Mouse (Mus musculus) cerebellum, adult 2 months (tissue): ENCODE measurements at regions not wholly inside any gene's neighbourhood (a gene's known extent, or its start where the extent isn't known, plus 50 kb on each side); places are given as distances from the start of the nearest gene placed in this dataset.

Experiments
- DNase-seq, 2 experiments: peaks; one replicate each; pipeline ENCODE4 v3.0.0; 2021
- H3K27ac ChIP-seq: fragments of 200-500 bp; 2 replicates; pipeline ENCODE4 v1.5.1; 2012; ENCODE audit warnings: low read length, control low read depth, inconsistent platforms; ENCODE audit not compliant: insufficient read depth
- H3K27me3 ChIP-seq: fragments of 200-500 bp; 2 replicates; pipeline ENCODE4 v1.6.1; 2012; ENCODE audit warnings: inconsistent platforms, mild to moderate bottlenecking, low read length, moderate library complexity; ENCODE audit not compliant: control insufficient read depth, insufficient read depth
- H3K4me1 ChIP-seq: fragments of 200-500 bp; 2 replicates; pipeline ENCODE4 v1.6.1; 2011; ENCODE audit warnings: low read length; ENCODE audit not compliant: control insufficient read depth, insufficient read depth
- H3K4me3 ChIP-seq: fragments of 200-500 bp; replicated peaks from 2 replicates; pipeline ENCODE3; 2011; ENCODE audit warnings: mild to moderate bottlenecking, low read depth, low read length, control low read depth; ENCODE audit not compliant: insufficient read depth
- CTCF ChIP-seq: fragments of 200-500 bp; IDR thresholded peaks from 2 replicates; pipeline ENCODE4 v1.5.1; 2011; ENCODE audit warnings: low read depth, mild to moderate bottlenecking, control low read depth, low read length, moderate library complexity, borderline replicate concordance; ENCODE audit not compliant: insufficient read depth
- POLR2A ChIP-seq: fragments of 200-500 bp; IDR thresholded peaks from 2 replicates; pipeline ENCODE4 v1.6.1; 2011; ENCODE audit warnings: low read length, control low read depth, borderline replicate concordance; ENCODE audit not compliant: insufficient read depth
- WGBS: fragments of 180-500 bp; shearing (Covaris S2); methylation state at CpG from one replicate; pipeline ENCODE4 v1.1.7; 2018; 5-methylcytosine and 5-hydroxymethylcytosine counted together

DNA sequence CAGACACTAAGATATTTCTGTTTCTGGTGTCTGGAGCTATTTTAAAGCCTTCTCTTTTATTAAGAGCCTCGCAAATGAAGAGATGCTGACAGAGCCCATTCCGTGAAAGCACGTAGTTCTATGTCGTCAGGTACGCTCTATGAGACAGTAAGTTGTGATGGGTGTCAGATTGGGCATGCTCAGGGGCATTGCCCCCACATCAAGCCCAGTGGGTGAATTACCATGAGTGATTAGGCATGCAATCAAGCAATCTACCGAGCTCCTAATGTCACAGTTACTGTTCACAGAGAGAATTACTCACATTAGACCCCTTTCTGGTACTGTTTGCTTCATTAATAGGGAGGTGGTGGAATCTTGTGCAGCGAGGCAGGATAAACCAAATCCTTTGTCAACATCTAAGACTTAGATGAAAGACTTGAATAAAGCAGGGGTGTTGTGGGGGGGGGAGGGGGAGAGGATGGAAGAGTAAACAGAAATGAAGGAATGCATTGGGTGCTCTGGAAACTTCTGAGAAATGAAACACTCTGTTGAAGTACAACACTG is 192.9 kb upstream of the Tbc1d5 start:
- H3K27ac ChIP-seq, result no peak overlapping the region
- 70% methylated on average over 7 of the region's 7 CpGs for WGBS
- no peak for TF ChIP-seq POLR2A
- TF ChIP-seq CTCF, result no peak
- no peak for DNase-seq
- H3K27me3 ChIP-seq, result no peaks in the 10 kb centered on the region
- no peaks in the 10 kb centered on the region for H3K4me1 ChIP-seq
- no peak overlapping the region for H3K4me3 ChIP-seq

DNA sequence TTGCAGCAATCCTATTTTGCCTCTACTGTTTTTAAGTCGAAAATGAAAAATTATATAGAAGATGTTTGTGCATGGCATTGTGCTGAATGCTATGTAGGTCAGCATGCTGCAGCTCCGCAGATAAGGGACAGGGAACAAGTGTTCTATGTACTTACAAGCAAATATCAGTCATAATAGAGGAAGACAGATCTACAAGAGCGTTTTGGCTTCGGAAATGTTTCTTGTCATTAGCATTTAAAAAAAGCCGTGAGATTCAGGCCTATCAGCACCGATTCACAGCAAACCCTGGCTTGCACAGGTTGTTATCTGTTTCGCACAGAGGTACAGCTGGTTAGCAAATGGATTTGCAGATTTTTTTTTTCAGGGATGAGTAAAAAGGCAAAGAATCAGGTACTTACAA is 191.8 kb upstream of the Tbc1d5 start:
- no peak overlapping the region for H3K27ac ChIP-seq

DNA sequence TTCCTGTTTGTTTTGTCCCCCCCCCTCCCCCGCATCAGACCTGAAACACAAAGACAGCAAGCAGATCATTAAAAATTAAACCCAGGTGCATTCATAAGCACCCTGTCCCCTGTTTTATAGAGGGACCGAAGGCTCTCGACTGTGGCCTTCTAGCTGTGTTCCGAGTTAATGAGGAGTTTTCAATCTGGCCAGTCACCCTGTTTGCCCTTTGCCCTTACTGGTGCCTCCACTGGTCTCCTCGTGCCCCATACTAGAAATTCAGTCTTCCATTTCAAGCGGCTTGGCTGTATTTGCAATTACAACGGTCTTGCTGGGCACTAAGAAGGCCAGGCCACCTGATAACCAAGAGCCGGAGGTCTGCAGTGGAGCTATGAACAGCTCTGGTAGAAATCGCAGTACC is 190.9 kb upstream of the Tbc1d5 start:
- TF ChIP-seq CTCF (no peak), POLR2A (no peak)
- DNase-seq, result no peak
- Histone ChIP-seq H3K27me3 (no peaks in the 10 kb centered on the region), H3K4me3 (no peak overlapping the region), H3K27ac (no peak overlapping the region), H3K4me1 (no peaks in the 10 kb centered on the region)
- 73% methylated on average over 9 of the region's 9 CpGs for WGBS

More for the DNA sequence above, 191.8 kb upstream of the Tbc1d5 start:
- 77% methylated on average over 7 of the region's 7 CpGs for WGBS
- no peak for DNase-seq
- TF ChIP-seq CTCF (no peak), POLR2A (no peak)
- H3K27me3 ChIP-seq, result no peaks in the 10 kb centered on the region
- no peaks in the 10 kb centered on the region for H3K4me1 ChIP-seq
- no peak overlapping the region for H3K4me3 ChIP-seq

DNA sequence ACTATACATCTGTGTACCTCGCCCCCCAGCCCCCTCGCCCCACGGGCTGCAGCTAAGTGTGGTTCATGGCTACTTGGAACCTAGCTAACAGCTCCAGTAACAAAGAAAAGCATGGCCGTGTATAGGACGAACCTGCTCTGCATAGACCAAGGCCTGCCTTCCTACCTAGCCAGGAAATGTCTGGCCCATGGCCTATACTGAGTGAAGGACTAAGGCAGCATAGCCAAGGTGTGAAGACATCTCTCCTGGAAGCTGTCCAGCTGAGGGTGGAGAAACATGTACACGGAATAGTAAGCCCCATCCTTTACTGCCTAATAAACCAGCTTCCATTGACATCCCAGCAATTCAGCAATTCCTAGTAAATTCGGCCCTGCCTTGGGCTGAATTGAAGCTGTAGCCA is 183.6 kb upstream of the Tbc1d5 start:
- WGBS, result 60% methylated on average over 7 of the region's 7 CpGs
- TF ChIP-seq CTCF, result no peak
- no peak for TF ChIP-seq POLR2A
- H3K4me1 ChIP-seq, result no peaks in the 10 kb centered on the region

DNA sequence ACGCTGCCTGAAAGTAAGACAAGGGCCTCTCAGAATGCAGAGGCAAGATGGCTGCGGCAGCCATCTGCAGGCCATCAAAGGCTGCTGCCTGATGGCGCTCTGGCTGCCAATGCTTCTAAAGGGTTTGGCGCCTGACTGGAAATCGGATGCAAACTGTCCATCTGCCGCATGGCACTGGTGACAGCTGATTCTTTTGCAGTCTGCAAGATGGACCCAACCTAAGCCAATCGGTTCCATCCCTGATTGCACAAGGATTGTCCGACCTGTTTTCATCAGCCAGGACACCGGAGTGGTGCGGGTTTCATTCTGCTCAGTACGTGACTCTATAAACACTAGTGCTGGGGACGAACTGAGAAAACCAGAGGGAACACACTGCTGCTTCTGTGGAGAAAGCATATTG is 183.1 kb upstream of the Tbc1d5 start:
- WGBS, result 30% methylated on average over 12 of the region's 12 CpGs
- no peaks in the 10 kb centered on the region for H3K27me3 ChIP-seq
- TF ChIP-seq POLR2A (no peak), CTCF (no peak)
- H3K27ac ChIP-seq, result no peak overlapping the region
- no peaks in the 10 kb centered on the region for H3K4me1 ChIP-seq
- peak in 1 of 2 experiments; percentile 10 for DNase-seq
- H3K4me3 ChIP-seq, result no peak overlapping the region

More for the DNA sequence above, 183.6 kb upstream of the Tbc1d5 start:
- H3K4me3 ChIP-seq, result no peak overlapping the region
- no peaks in the 10 kb centered on the region for H3K27me3 ChIP-seq
- no peak overlapping the region for H3K27ac ChIP-seq
- no peak for DNase-seq

DNA sequence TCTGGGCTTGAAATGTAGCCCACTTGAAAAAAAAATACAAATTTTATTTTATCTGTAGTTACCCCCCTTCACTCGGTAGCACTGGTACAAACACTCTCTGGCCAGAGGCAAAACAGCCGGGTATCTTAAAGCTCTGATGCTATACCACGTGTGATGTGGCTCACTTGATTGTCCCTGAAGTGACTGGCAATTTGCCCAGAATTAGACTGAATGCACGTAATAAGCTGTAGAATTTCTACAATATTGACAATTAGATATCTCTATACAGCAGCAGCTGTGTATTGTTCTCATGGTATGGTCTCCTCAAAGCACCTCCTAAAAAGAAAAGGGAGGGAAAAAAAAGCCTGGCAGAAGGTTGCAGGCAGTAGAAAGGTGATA is 179.2 kb upstream of the Tbc1d5 start:
- no peak for DNase-seq
- H3K4me1 ChIP-seq, result no peaks in the 10 kb centered on the region
- no peaks in the 10 kb centered on the region for H3K27me3 ChIP-seq
- no peak overlapping the region for H3K4me3 ChIP-seq
- no peak overlapping the region for H3K27ac ChIP-seq
- WGBS, result 16% methylated on average over 4 of the region's 4 CpGs
- TF ChIP-seq CTCF, result no peak
- no peak for TF ChIP-seq POLR2A

DNA sequence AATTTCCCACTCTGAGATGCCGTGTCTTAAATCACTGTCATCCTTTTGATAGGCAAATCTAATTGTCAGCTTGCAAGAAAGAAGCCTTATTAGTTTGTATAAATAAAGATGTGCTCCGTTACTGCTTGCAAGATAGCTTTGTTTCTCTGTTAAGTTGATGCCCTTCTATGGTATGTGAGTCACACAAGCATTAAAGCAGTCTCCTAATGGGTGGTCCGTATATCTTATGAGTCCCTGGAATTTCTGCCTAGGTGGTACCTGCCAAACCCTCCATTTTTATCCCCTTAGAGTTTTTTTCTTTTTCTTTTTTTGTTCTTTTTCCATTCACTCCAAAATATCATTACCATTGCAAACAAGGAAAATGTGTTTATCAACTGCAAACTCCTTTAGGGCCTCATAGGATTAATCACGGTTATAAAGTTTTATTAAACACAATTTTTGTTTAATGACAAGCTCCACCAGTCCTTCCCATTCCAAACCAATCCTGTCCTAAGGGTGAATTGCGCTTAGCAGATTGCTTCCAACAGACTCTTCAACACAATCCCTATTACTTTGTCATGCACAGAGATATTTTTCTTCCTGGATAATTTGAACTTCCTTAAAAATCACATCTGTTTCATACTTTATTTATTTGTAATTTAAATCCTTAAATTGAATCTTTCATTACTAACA is 178.7 kb upstream of the Tbc1d5 start:
- Histone ChIP-seq H3K27me3 (no peaks in the 10 kb centered on the region), H3K4me3 (no peak overlapping the region), H3K4me1 (no peaks in the 10 kb centered on the region), H3K27ac (no peak overlapping the region)
- 88% methylated on average over 5 of the region's 5 CpGs for WGBS
- TF ChIP-seq CTCF (no peak), POLR2A (no peak)
- no peak for DNase-seq

DNA sequence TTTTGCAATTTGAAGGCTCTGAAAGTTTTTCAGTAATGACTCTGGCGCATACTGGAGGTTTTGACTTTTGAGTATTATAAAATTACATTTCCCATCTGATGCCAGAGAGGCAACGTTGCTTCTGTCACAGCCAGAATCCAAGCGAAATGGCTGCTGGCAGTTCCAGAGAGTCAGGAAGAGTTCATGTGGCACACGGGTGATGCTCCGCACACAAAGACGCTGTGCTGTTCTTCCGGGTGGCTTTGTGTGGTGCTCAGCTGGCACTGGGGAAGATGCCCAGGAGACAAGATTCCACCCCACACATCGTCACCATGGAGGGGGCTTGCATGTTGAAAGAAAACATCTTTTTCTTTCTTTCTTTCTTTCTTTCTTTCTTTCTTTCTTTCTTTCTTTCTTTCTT is 177.3 kb upstream of the Tbc1d5 start:
- DNase-seq, result no peak
- 17% methylated on average over 8 of the region's 8 CpGs for WGBS
- Histone ChIP-seq H3K4me3 (no peak overlapping the region), H3K27ac (no peak overlapping the region), H3K4me1 (no peaks in the 10 kb centered on the region), H3K27me3 (no peaks in the 10 kb centered on the region)
- no peak for TF ChIP-seq CTCF
- no peak for TF ChIP-seq POLR2A

DNA sequence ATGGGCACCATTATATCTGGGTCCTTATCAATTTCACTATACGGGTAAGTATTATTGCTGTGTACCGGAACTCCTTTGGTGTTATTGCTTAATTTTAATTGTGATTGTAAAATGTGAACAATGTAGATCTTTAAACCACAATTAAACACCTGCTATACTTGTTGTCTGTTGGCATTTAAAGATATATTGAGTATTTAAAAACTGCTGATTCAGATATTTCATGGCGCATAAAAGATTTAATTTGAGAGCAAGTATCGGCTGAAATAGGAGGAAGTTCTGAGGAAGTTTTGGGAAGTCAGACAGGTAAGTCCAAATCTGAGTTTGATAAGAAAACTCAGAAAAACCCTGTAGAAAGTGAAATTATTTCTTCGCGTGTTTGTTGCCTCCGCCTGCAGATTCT is 142.7 kb upstream of the Tbc1d5 start:
- H3K27ac ChIP-seq, result no peak overlapping the region
- TF ChIP-seq CTCF, result no peak
- H3K4me1 ChIP-seq, result no peaks in the 10 kb centered on the region
- no peak for DNase-seq
- H3K4me3 ChIP-seq, result no peak overlapping the region
- 80% methylated on average over 7 of the region's 7 CpGs for WGBS
- H3K27me3 ChIP-seq, result no peaks in the 10 kb centered on the region
